Mouse (Mus musculus) kidney, adult 2 months (tissue): Measurements from ENCODE around the gene Ppp2ca.

ENCODE experiments used
- CTCF ChIP-seq: fragments of 200-500 bp; conservative IDR thresholded peaks from 2 replicates; pipeline ENCODE4 v1.5.1; 2011; ENCODE audit warnings: low read depth, mild to moderate bottlenecking, control low read depth, low read length, moderate library complexity, mixed read lengths; ENCODE audit not compliant: insufficient read depth, insufficient read length
- POLR2A ChIP-seq: fragments of 200-500 bp; IDR thresholded peaks from one replicate; pipeline ENCODE4 v1.6.1; 2011; ENCODE audit warnings: low read depth, low read length, control low read depth

DNA sequence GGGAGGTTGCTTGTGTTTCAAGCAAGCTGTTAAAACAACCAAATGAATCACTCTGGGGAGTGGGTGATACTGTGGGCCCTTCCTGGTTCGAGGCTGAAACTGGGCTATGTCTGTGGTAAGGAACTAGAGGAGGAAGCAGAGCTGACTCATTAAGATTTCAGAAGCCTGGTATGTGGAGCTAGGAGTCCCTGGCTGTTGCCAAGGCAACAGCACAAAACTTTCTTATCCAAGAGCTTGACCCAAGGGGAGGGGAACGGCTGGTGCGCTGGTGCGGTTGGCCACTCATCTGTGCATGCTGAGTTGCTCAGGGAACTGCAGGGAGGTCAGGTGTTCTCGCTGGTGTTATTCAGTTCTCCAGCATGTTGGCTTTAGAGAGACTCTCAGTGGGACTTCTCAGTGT is 18.5 kb upstream of the Ppp2ca start:
- no peak for TF ChIP-seq CTCF
- TF ChIP-seq POLR2A, result no peak
